Mouse (Mus musculus) T-cell, adult 66 days (primary cell): ENCODE data around the gene Olfr301. TPM values are rescaled to one million over a fixed set of nuclear protein-coding genes. Genes with fewer than 3 reads are reported as not detected.

Source experiments
- total RNA-seq, 2 experiments: library from RNA; stranded (reverse); gene quantifications; 3 replicates in 1 of 2; 4 replicates in 1 of 2; pipeline ENCODE4 v1.2.4; 2023

Gene Olfr301
- total RNA-seq: not detected

GRCm38 (mm10) chr7:86403546-86403945 lies at the start of gene Olfr301:
TSS of gene Olfr301 (plus strand) at chr7:86403846.

GRCm38 (mm10) chr7:86366828-86367227 lies 36.8 kb upstream of the Olfr301 start, which contains the start of gene Olfr305:
TSS of gene Olfr305 (minus strand) at chr7:86366928.

GRCm38 (mm10) chr7:86386558-86386957 lies 17.1 kb upstream of the Olfr301 start, which contains the start of gene Olfr304:
TSS of gene Olfr304 (minus strand) at chr7:86386658.

GRCm38 (mm10) chr7:86397689-86398088 lies 6.0 kb upstream of the Olfr301 start, which contains the start of gene Olfr303:
TSS of gene Olfr303 (minus strand) at chr7:86397789.

GRCm38 (mm10) chr7:86459621-86460020 lies 56.0 kb downstream of the Olfr301 start, which contains the start of gene Olfr299:
TSS of gene Olfr299 (plus strand) at chr7:86459921.

Other genes with a start within 250 kb of the Olfr301 start
- gene Vmn2r75, start 232.1 kb upstream of the Olfr301 start, total RNA-seq: not detected
- gene Vmn2r76, start 157.5 kb upstream of the Olfr301 start, total RNA-seq: not detected
- not detected for gene Olfr310, start 126.7 kb upstream of the Olfr301 start, total RNA-seq
- not detected for gene Olfr309, start 90.1 kb upstream of the Olfr301 start, total RNA-seq
- gene Olfr308, start 78.2 kb upstream of the Olfr301 start, total RNA-seq: not detected
- not detected for gene Olfr307, start 66.3 kb upstream of the Olfr301 start, total RNA-seq
- not detected for gene Olfr305, start 36.9 kb upstream of the Olfr301 start, total RNA-seq
- gene Olfr304, start 17.2 kb upstream of the Olfr301 start, total RNA-seq: not detected
- not detected for gene Olfr303, start 6.1 kb upstream of the Olfr301 start, total RNA-seq
- gene Olfr299, start 56.1 kb downstream of the Olfr301 start, total RNA-seq: not detected
- not detected for gene Olfr298, start 88.6 kb downstream of the Olfr301 start, total RNA-seq
- gene Olfr297, start 116.1 kb downstream of the Olfr301 start, total RNA-seq: not detected
- not detected for gene Olfr295, start 180.0 kb downstream of the Olfr301 start, total RNA-seq
- gene Olfr294, start 212.8 kb downstream of the Olfr301 start, total RNA-seq: not detected
- gene Olfr293, start 245.2 kb downstream of the Olfr301 start, total RNA-seq: not detected